ENCODE assay signal across 16 mouse cellular contexts in the genomic region with DNA sequence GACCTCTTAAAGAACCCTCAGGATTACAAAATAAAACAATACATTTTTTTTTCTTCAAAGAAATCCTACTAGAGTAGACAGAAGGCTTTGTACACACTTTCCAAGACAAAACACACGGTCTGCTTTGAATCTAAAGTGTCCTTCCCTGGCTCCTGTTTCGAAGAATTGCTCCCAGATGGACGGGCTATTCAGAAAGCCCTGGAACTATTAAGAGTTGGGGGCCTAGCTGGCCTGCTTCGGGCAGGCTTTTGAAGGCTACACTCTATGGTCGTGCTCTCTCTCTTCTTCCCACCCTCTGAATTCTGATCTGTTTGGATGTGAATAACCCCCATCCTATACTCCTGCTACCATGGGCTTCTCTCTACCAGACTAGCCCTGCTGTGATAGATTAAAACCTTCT.
"Had no signal": no experiment of that assay in that cellular context is flagged by ENCODE, and none has a peak within 500 bp of the region (broad histone marks: within the 10 kb centered on the region; RNA-seq: fewer than 3 reads in every experiment).

No protein-coding gene starts in this region.

- H3K9ac ChIP-seq: neural tube, embryonic 13.5 days; neural tube, embryonic 15.5 days; stomach, embryonic 15.5 days had no signal

- H3K9me3 ChIP-seq: neural tube, embryonic 13.5 days; neural tube, embryonic 15.5 days; stomach, embryonic 15.5 days had no signal

- H3K4me2 ChIP-seq: neural tube, embryonic 13.5 days; neural tube, embryonic 15.5 days; stomach, embryonic 15.5 days had no signal

- H3K4me1 ChIP-seq: stomach, embryonic 15.5 days had no signal

- H3K27me3 ChIP-seq: neural tube, embryonic 13.5 days; neural tube, embryonic 15.5 days; stomach, embryonic 15.5 days had no signal

- H3K27ac ChIP-seq: neural tube, embryonic 13.5 days; neural tube, embryonic 15.5 days; stomach, embryonic 15.5 days; stomach, postnatal 0 days had no signal

- H3K4me3 ChIP-seq: neural tube, embryonic 13.5 days; neural tube, embryonic 15.5 days; stomach, embryonic 15.5 days had no signal

- H3K36me3 ChIP-seq: neural tube, embryonic 13.5 days; neural tube, embryonic 15.5 days; stomach, embryonic 15.5 days had no signal

- DNase-seq: retina, postnatal 1 day; right cerebral cortex, adult 18-20 months; right cerebral cortex, postnatal 14 days; right cerebral cortex, postnatal 25 days; right cerebral cortex, postnatal 4 days; spleen, adult 18-20 months; thymus, adult 18-20 months; thymus, adult 2 months; thymus, postnatal 14 days; thymus, postnatal 25 days; thymus, postnatal 36 days; thymus, postnatal 4 days had no signal
